Mouse (Mus musculus) stomach, embryonic 15.5 days (tissue): ENCODE data around the gene Kcmf1. TPM values are rescaled to one million over a fixed set of nuclear protein-coding genes. Genes with fewer than 3 reads are reported as not detected.

ENCODE experiments used
- ATAC-seq: fragments of 200-750 bp; cut with Nextera tagmentation; 2 replicates; pipeline ENCODE4 v1.8.0; 2017; ENCODE audit warnings: low read depth, moderate number of reproducible peaks, moderate TSS enrichment; ENCODE audit not compliant: insufficient read depth, low FRiP score
- H3K27ac ChIP-seq: fragments of 300-500 bp; sonication (generic); 2 replicates; pipeline ENCODE4 v1.5.1; 2015; ENCODE audit warnings: mild to moderate bottlenecking, inconsistent platforms
- H3K27me3 ChIP-seq: fragments of 300-500 bp; sonication (generic); replicated peaks from 2 replicates; pipeline ENCODE4 v1.6.1; 2015; ENCODE audit warnings: inconsistent platforms
- H3K36me3 ChIP-seq: fragments of 300-500 bp; sonication (generic); 2 replicates; pipeline ENCODE4 v1.6.1; 2015; ENCODE audit warnings: inconsistent platforms
- H3K4me1 ChIP-seq: fragments of 300-500 bp; sonication (generic); 2 replicates; pipeline ENCODE4 v1.6.1; 2015; ENCODE audit warnings: inconsistent platforms
- H3K4me2 ChIP-seq: fragments of 300-500 bp; sonication (generic); 2 replicates; pipeline ENCODE4 v1.6.1; 2015; ENCODE audit warnings: mild to moderate bottlenecking, inconsistent platforms
- H3K4me3 ChIP-seq: fragments of 300-500 bp; sonication (generic); replicated peaks from 2 replicates; pipeline ENCODE4 v1.5.1; 2015; ENCODE audit warnings: inconsistent platforms
- H3K9ac ChIP-seq: fragments of 300-500 bp; sonication (generic); 2 replicates; pipeline ENCODE4 v1.6.1; 2015; ENCODE audit warnings: inconsistent platforms
- H3K9me3 ChIP-seq: fragments of 300-500 bp; sonication (generic); 2 replicates; pipeline ENCODE4 v1.6.1; 2016; ENCODE audit warnings: inconsistent platforms
- WGBS: fragments of 180-500 bp; shearing (Covaris S2); methylation state at CpG from one replicate; pipeline ENCODE4 v1.1.7; 2015; 5-methylcytosine and 5-hydroxymethylcytosine counted together
- polyA plus RNA-seq: library from polyadenylated mRNA; unstranded; fragments of >200 nt; fragmentation: Nextera tagmentation; extraction: Ambion mirVana; gene quantifications from 2 replicates; pipeline ENCODE4 v1.2.1, GENCODE M21; 2015

Gene Kcmf1
- polyA plus RNA-seq, 1 experiment from 2014 or later, result 46.2 TPM

DNA sequence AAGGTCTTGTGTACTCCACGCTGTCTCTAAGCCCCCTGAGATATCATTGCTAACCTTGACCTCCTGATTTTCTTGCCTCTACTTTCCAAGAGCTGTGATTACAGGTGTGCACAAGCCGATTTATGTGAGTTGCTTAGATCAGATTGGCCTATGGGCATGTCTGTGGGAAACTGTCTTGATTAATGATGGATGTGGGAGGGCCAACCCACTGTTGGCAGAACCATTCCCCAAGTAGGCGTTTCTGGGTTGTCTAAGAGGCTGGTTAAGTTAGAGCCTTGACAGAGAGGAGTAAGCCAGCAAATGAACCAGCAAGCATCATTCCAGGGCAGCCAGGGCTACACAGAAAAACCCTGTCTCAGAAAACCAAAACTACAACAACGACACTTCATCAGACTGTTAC, 26.3 kb upstream of the Kcmf1 start:
- peaks cover 8% of the 10 kb centered on the region for H3K4me1 ChIP-seq
- no peak overlapping the region for H3K4me2 ChIP-seq
- H3K9me3 ChIP-seq, result no peaks in the 10 kb centered on the region
- 72% methylated on average over 4 of the region's 4 CpGs for WGBS
- ATAC-seq, result no peak
- H3K9ac ChIP-seq, result no peak overlapping the region
- H3K36me3 ChIP-seq, result no peaks in the 10 kb centered on the region
- H3K4me3 ChIP-seq, result no peak overlapping the region
- peak overlapping the region; percentile 80; the same call in 1 of the 2 replicates for H3K27ac ChIP-seq
- H3K27me3 ChIP-seq, result no peaks in the 10 kb centered on the region

DNA sequence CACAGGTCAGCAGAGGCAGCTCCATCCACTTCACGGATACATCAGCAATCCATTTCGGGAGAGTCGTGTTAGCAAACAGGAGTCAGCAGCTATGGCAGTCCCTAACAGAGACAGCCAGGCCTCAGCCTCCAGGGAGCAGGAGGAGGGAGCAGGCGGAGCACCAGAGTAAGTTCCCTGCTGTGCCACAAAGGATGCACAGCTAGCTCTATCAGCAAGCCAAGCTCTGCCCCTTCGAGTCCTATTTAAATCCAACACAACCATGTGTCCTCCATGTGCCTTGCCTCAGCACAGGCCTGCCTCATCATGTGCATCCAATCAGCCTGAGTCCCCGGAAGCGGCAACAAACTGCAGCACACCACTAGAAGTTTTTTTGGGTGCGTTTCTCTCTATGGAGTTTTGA, 23.6 kb upstream of the Kcmf1 start:
- no peaks in the 10 kb centered on the region for H3K36me3 ChIP-seq
- peaks cover 8% of the 10 kb centered on the region for H3K4me1 ChIP-seq
- H3K4me2 ChIP-seq, result no peak overlapping the region
- H3K9me3 ChIP-seq, result no peaks in the 10 kb centered on the region
- H3K9ac ChIP-seq, result no peak overlapping the region
- H3K27me3 ChIP-seq, result no peaks in the 10 kb centered on the region
- H3K4me3 ChIP-seq, result no peak overlapping the region
- ATAC-seq, result no peak
- H3K27ac ChIP-seq, result no peak overlapping the region
- WGBS, result 83% methylated on average over 8 of the region's 8 CpGs

- no peaks in the 10 kb centered on the region for H3K36me3 ChIP-seq
- no peak overlapping the region for H3K27ac ChIP-seq
- H3K4me2 ChIP-seq, result no peak overlapping the region
- H3K4me1 ChIP-seq, result no peaks in the 10 kb centered on the region
- WGBS, result 89% methylated on average over 3 of the region's 3 CpGs
- H3K9me3 ChIP-seq, result no peaks in the 10 kb centered on the region
- H3K4me3 ChIP-seq, result no peak overlapping the region
- no peak for ATAC-seq
- no peaks in the 10 kb centered on the region for H3K27me3 ChIP-seq
- no peak overlapping the region for H3K9ac ChIP-seq
Measured at GRCm38 (mm10) chr6:72921081-72921480, 21.3 kb upstream of the Kcmf1 start.

- no peak for ATAC-seq
- no peak overlapping the region for H3K27ac ChIP-seq
- no peak overlapping the region for H3K4me2 ChIP-seq
- H3K9ac ChIP-seq, result no peak overlapping the region
- no peak overlapping the region for H3K4me3 ChIP-seq
- H3K27me3 ChIP-seq, result no peaks in the 10 kb centered on the region
- H3K36me3 ChIP-seq, result no peaks in the 10 kb centered on the region
- H3K4me1 ChIP-seq, result no peaks in the 10 kb centered on the region
- H3K9me3 ChIP-seq, result no peaks in the 10 kb centered on the region
- WGBS, result 68% methylated on average over 9 of the region's 9 CpGs
Measured at GRCm38 (mm10) chr6:72918510-72919033, 18.8 kb upstream of the Kcmf1 start.

DNA sequence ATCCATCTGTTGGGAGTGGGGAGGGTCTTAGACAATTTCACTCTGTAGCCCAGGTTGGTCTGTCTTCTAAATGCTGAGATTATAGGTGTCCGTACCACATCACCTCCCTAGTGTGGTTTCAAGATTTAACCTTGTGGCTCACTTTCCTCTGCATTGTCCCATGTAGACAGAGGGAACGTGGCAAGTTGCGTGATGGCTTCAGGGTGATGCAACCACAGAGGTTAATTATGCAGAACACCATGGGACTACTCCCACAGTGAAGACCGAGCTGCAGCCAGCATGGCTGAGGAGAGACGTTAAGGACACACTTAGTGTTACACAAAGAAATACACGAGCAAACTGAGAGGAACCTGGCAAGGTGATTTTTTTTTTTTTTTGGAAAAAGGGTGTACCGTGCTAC, 16.6 kb upstream of the Kcmf1 start:
- Histone ChIP-seq H3K9me3 (no peaks in the 10 kb centered on the region), H3K27ac (no peak overlapping the region), H3K9ac (no peak overlapping the region), H3K4me3 (no peak overlapping the region), H3K27me3 (no peaks in the 10 kb centered on the region), H3K36me3 (no peaks in the 10 kb centered on the region), H3K4me2 (no peak overlapping the region), H3K4me1 (no peaks in the 10 kb centered on the region)
- 84% methylated on average over 7 of the region's 7 CpGs for WGBS
- ATAC-seq, result no peak

DNA sequence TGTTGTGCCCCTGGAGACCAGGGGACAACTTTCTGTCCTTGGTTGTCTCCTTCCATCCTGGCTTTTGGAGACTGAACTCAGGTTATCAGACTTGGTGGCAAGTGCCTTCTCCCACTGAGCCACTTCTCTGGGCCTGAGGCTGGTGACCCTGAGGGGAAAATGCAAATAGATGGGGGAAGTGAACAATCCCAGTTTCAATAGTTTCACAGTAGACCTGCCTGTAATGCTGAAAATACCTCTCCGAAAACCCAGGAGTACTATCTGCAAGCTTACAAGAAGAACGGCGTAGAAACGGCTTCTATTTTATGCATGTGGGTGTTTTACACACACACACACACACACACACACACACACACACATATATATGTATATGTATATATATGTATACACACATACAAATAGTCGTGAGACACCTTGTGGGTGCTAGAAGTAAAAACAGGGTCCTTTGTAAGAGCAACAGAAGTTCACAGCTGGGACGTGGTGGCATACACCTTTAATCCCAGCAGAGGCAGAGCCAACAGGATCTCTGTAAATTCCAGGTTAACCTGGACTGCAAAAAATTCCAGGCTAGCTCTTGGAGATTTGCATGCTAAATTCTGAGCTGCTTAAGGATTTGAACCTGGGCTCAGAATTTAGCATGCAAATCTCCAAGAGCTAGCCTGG, 14.4 kb upstream of the Kcmf1 start:
- Histone ChIP-seq H3K27ac (no peak overlapping the region), H3K4me2 (no peak overlapping the region), H3K4me1 (no peaks in the 10 kb centered on the region), H3K9ac (no peak overlapping the region), H3K9me3 (no peaks in the 10 kb centered on the region), H3K36me3 (no peaks in the 10 kb centered on the region), H3K27me3 (no peaks in the 10 kb centered on the region), H3K4me3 (no peak overlapping the region)
- WGBS, result 77% methylated on average over 6 of the region's 6 CpGs
- ATAC-seq, result no peak

- Histone ChIP-seq H3K4me2 (no peak overlapping the region), H3K4me1 (no peaks in the 10 kb centered on the region), H3K4me3 (no peak overlapping the region), H3K36me3 (no peaks in the 10 kb centered on the region), H3K27ac (no peak overlapping the region), H3K9me3 (no peaks in the 10 kb centered on the region), H3K9ac (no peak overlapping the region), H3K27me3 (no peaks in the 10 kb centered on the region)
- ATAC-seq, result no peak
- 57% methylated on average over 4 of the region's 4 CpGs for WGBS
Measured at GRCm38 (mm10) chr6:72911261-72911660, 11.5 kb upstream of the Kcmf1 start.

GRCm38 (mm10) chr6:72902254-72902990, 2.6 kb upstream of the Kcmf1 start:
- no peak for ATAC-seq
- no peaks in the 10 kb centered on the region for H3K9me3 ChIP-seq
- no peak overlapping the region for H3K9ac ChIP-seq
- no peaks in the 10 kb centered on the region for H3K36me3 ChIP-seq
- H3K27ac ChIP-seq, result no peak overlapping the region
- H3K27me3 ChIP-seq, result no peaks in the 10 kb centered on the region
- H3K4me2 ChIP-seq, result no peak overlapping the region
- no peak overlapping the region for H3K4me3 ChIP-seq
- WGBS, result 72% methylated on average over 6 of the region's 6 CpGs
- H3K4me1 ChIP-seq, result peaks cover 10% of the 10 kb centered on the region

DNA sequence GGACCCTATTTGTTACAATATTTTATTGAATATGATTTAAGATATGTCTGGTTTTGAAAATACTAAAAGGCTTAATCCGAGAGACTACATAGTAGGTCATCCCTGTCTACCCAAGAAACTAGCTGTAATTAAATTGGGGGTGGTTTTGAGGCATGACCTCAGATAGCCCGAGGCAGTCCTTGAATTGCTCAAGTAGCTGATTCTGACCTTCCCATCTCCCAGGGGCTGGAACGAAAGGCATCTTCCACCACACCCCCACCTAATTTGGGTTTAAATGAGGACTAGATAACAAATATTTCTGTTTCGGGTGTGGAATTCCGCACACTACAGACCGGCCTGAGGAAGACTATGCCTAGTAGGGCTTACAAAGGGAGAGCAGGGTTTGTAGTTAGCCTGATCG, 1.2 kb upstream of the Kcmf1 start:
- H3K9ac ChIP-seq, result no peak overlapping the region
- H3K27ac ChIP-seq, result 0 out of 2 replicates have a peak overlapping the region, but pooled peaks have one; percentile 98
- no peak overlapping the region for H3K4me3 ChIP-seq

DNA sequence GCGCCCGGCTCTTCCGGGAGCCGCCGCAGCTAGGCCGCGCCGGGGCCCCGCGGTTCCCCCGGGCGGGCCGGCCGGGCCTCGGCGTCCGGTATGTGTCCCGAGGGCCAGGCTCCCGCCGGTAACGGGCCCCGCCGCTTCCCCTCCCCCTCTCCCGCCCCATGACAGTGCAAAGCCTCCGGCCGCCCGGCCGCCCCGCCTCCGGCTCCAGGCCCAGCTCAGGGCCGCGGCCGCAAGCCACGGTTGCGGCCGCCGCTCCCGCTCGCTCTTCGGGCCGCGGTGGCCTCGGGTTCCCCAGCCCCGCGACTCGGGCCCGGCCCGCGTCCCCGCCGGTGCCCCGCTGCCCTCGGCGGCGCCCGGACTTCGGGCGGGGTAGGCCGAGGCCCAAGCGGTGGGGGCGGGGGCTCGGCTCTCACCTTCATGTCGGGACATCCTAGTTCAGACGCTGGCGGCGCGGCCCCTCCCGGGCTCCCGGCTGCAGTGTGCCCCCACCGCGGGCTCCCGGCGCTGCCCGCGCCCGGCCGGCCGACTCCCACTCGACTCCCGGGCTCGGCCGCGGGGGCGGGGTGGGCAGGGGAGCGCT, 488 bp downstream of the Kcmf1 start:
- Histone ChIP-seq H3K36me3 (no peaks in the 10 kb centered on the region), H3K9ac (peak overlapping the region; percentile 100), H3K9me3 (no peaks in the 10 kb centered on the region), H3K27me3 (no peaks in the 10 kb centered on the region), H3K4me2 (peak overlapping the region; percentile 55), H3K4me1 (peaks cover 16% of the 10 kb centered on the region), H3K27ac (peak overlapping the region; percentile 98), H3K4me3 (peak overlapping the region; percentile 95)
- ATAC-seq, result peak; percentile 73
- WGBS, result under 1% methylated on average over 83 of the region's 85 CpGs

More for the DNA sequence above, 1.2 kb upstream of the Kcmf1 start:
- Histone ChIP-seq H3K36me3 (no peaks in the 10 kb centered on the region), H3K4me1 (peaks cover 13% of the 10 kb centered on the region), H3K4me2 (peak overlapping the region; percentile 77), H3K9me3 (no peaks in the 10 kb centered on the region), H3K27me3 (no peaks in the 10 kb centered on the region)
- ATAC-seq, result no peak
- 53% methylated on average over 7 of the region's 7 CpGs for WGBS

- H3K4me3 ChIP-seq, result peak overlapping the region; percentile 95
- H3K36me3 ChIP-seq, result no peaks in the 10 kb centered on the region
- no peaks in the 10 kb centered on the region for H3K9me3 ChIP-seq
- H3K27me3 ChIP-seq, result no peaks in the 10 kb centered on the region
- peaks cover 16% of the 10 kb centered on the region for H3K4me1 ChIP-seq
- peak; percentile 41 for ATAC-seq
- under 1% methylated on average over 69 of the region's 71 CpGs for WGBS
- H3K4me2 ChIP-seq, result peak overlapping the region; percentile 55
- peak overlapping the region; percentile 100 for H3K9ac ChIP-seq
- H3K27ac ChIP-seq, result peak overlapping the region; percentile 98
Measured at GRCm38 (mm10) chr6:72898244-72899200, 1.3 kb downstream of the Kcmf1 start.
